Mouse (Mus musculus): ENCODE data around the gene Hist1h2ak.

GRCm38 (mm10) chr13:21787760-21788593 lies 34.4 kb upstream of the Hist1h2ak start:
- TF ChIP-seq CTCF (IDR thresholded peaks at IDR 0.05; ENCODE audit: low read depth), result no peak
- no peak for TF ChIP-seq EP300 (IDR thresholded peaks at IDR 0.05; ENCODE audit: low read depth)
